Mouse (Mus musculus) brain, embryonic 18.5 days (tissue): ENCODE measurements around the gene Ptprj.
"Not testable (repeated sequence)": the region's sequence is repeated elsewhere in the genome, so short reads cannot be mapped to it uniquely, and the experiment has no call there.

Experiments used
- DNase-seq: peaks from one replicate; pipeline ENCODE4 v3.0.0-alpha.2; 2012; ENCODE audit warnings: low read depth, low spot score

Ptprj gene

GRCm38 (mm10) chr2:90422282-90422681 is 158.2 kb downstream of the Ptprj start:
- not testable (repeated sequence) for DNase-seq

GRCm38 (mm10) chr2:90414110-90414821 is 166.2 kb downstream of the Ptprj start:
- not testable (repeated sequence) for DNase-seq

DNA sequence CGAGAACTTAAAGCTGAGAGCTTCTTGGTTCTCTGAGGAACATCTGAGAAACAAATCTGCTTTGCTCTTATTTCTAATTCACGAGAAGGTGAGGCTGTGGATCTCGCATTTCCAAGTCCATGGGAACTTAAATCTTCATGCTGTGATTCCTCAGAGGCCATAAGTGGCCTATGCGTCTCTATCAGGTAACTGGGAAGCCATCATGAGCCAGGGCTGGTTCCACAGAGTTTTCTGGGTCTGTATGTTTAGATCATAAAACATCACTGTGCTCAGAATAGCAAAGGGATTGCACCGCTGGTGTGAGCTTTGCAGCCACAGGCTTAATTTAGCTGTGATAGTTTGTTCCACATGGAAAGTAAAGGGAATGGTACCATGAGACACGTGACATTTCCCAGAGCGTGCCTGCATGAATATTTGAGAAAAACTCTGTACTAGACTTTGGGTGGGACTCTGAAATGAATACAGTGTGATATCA is 181.8 kb downstream of the Ptprj start, which contains the start of gene Olfr1274-ps:
Olfr1274-ps (plus strand) TSS at position 51 of the 475 bp plus-strand sequence.
- DNase-seq = not testable (repeated sequence)
